Mouse (Mus musculus) liver, postnatal 0 days (tissue): ENCODE data around the gene Mier2. TPM values are rescaled to one million over a fixed set of nuclear protein-coding genes. Genes with fewer than 3 reads are reported as not detected.

Experiments
- ATAC-seq: fragments of 200-750 bp; cut with Nextera tagmentation; 2 replicates; pipeline ENCODE4 v1.8.0; 2017; ENCODE audit warnings: mild to moderate bottlenecking, moderate library complexity
- DNase-seq: peaks from one replicate; pipeline ENCODE4 v3.0.0-alpha.2; 2016
- H3K27ac ChIP-seq: fragments of 300-500 bp; sonication (generic); 2 replicates; pipeline ENCODE4 v1.5.1; 2014; ENCODE audit warnings: antibody characterized with exemption, moderate library complexity, mild to moderate bottlenecking, low read depth
- H3K27me3 ChIP-seq: fragments of 300-500 bp; sonication (generic); 2 replicates; pipeline ENCODE4 v1.6.1; 2014; ENCODE audit warnings: low read length, control low read depth, mixed read lengths; ENCODE audit not compliant: insufficient read depth
- H3K36me3 ChIP-seq: fragments of 300-500 bp; sonication (generic); replicated peaks from 2 replicates; pipeline ENCODE4 v1.6.1; 2014; ENCODE audit warnings: mild to moderate bottlenecking, control low read depth, low read length, moderate library complexity, mixed read lengths; ENCODE audit not compliant: insufficient read depth
- H3K4me1 ChIP-seq: fragments of 300-500 bp; sonication (generic); 2 replicates; pipeline ENCODE4 v1.6.1; 2014; ENCODE audit warnings: antibody characterized with exemption, mild to moderate bottlenecking, control low read depth; ENCODE audit not compliant: insufficient read depth
- H3K4me2 ChIP-seq: fragments of 300-500 bp; sonication (generic); 2 replicates; pipeline ENCODE4 v1.6.1; 2014; ENCODE audit warnings: low read depth, mild to moderate bottlenecking, low read length, moderate library complexity, mixed read lengths
- H3K4me3 ChIP-seq: fragments of 300-500 bp; sonication (generic); 2 replicates; pipeline ENCODE4 v1.5.1; 2014; ENCODE audit warnings: low read depth, low read length
- H3K9ac ChIP-seq: fragments of 300-500 bp; sonication (generic); replicated peaks from 2 replicates; pipeline ENCODE4 v1.6.1; 2014; ENCODE audit warnings: mild to moderate bottlenecking, moderate library complexity
- H3K9me3 ChIP-seq: fragments of 300-500 bp; sonication (generic); 2 replicates; pipeline ENCODE4 v1.6.1; 2016; ENCODE audit warnings: mild to moderate bottlenecking, control low read depth, low read length, mixed read lengths
- CTCF ChIP-seq: sonication (generic); IDR thresholded peaks from 2 replicates; pipeline ENCODE4 v1.5.1; 2016; ENCODE audit warnings: antibody characterized with exemption, low read depth
- EP300 ChIP-seq: IDR thresholded peaks from 2 replicates; pipeline ENCODE4 v1.6.1; 2016; ENCODE audit warnings: antibody characterized with exemption, low read depth, mild to moderate bottlenecking
- WGBS: fragments of 180-500 bp; shearing (Covaris S2); extraction: QIAGEN DNeasy Blood & Tissue Kit; methylation state at CpG from one replicate; pipeline ENCODE4 v1.1.7; 2014; ENCODE audit not compliant: insufficient replicate concordance; 5-methylcytosine and 5-hydroxymethylcytosine counted together
- microRNA-seq: library from miRNA; unstranded; fragments of <30 nt; microRNA quantifications from one replicate; pipeline ENCODE4, GENCODE M21; 2016
- polyA plus RNA-seq: library from polyadenylated mRNA; unstranded; fragments of >200 nt; fragmentation: Nextera tagmentation; extraction: Ambion mirVana; gene quantifications from 2 replicates; pipeline ENCODE4 v1.2.1, GENCODE M21; 2015

The Mier2 gene
- polyA plus RNA-seq, 1 experiment from 2014 or later, result 8.6 TPM

DNA sequence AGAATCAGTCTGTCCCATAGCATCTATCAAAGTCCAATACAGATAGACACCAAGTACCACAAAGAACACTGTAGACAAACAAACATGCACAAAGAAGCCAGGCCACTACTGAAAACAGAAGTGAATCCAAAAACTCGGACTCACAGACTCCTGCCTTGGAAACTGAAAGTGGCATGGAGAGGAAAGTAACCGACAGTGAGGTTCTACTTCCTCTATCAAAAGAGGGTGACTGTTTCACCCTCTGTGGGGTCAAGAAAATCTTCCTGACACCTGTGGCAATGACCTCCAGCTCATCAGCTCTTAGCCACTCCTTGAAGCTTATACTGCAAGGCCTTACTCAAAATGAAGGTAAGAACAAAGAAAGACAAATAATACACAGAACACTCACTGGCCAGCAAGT, 48.3 kb downstream of the Mier2 start:
- no peak for DNase-seq
- Histone ChIP-seq H3K4me1 (peaks cover 2% of the 10 kb centered on the region; the same call in 1 of the 2 replicates), H3K27me3 (no peaks in the 10 kb centered on the region), H3K4me2 (no peak overlapping the region), H3K9me3 (no peaks in the 10 kb centered on the region), H3K4me3 (no peak overlapping the region), H3K9ac (no peak overlapping the region), H3K27ac (peak overlapping the region; percentile 12; the same call in 1 of the 2 replicates), H3K36me3 (no peaks in the 10 kb centered on the region)
- TF ChIP-seq CTCF, result no peak
- no peak for TF ChIP-seq EP300
- 48% methylated on average over 2 of the region's 2 CpGs for WGBS
- no peak for ATAC-seq

DNA sequence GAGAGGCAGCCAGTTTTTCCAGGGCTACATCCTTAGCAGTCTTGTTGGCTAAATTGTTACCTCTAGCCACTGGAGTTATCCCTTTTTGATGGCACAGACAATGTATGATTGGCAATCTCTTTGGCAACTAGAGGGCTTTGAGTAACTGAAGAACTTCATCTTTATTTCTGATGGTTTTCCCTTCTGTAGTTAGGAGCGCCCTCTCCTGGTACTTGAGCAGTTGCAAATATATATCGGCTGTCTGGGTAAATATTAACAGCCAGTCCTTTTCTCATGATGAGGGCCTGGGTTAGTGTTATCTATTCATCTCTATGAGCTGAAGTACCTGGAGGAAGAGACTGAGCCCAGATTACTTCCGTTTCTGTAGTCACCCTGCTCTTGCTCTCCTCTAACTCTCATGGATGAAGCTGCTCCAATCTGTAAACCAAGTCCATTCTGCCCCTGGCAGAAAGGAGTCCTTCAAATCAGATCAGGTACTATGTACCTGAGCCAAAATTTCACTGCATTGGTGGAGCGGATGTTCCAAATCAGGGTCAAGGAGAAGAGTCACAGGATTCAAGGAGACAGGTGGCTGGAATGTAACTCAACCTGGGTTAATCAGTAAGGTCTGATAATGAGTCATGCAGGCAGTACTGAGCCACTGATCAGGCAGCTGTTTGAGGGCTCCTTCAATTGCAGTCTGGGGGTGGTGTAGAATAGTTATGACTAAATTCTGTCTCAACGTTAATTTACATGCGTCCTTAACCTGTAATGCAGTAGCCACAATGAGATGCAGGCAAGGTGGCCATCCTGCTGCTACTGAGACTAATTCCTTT, 52.0 kb downstream of the Mier2 start:
- no peak overlapping the region for H3K27ac ChIP-seq
- H3K4me3 ChIP-seq, result no peak overlapping the region
- DNase-seq, result no peak
- no peak overlapping the region for H3K4me2 ChIP-seq
- TF ChIP-seq EP300 (no peak), CTCF (peak; percentile 56)
- H3K9me3 ChIP-seq, result no peaks in the 10 kb centered on the region
- ATAC-seq, result no peak
- 46% methylated on average over 6 of the region's 6 CpGs for WGBS
- H3K27me3 ChIP-seq, result no peaks in the 10 kb centered on the region
- no peaks in the 10 kb centered on the region for H3K36me3 ChIP-seq
- no peak overlapping the region for H3K9ac ChIP-seq
- H3K4me1 ChIP-seq, result peaks cover 2% of the 10 kb centered on the region; the same call in 1 of the 2 replicates

DNA sequence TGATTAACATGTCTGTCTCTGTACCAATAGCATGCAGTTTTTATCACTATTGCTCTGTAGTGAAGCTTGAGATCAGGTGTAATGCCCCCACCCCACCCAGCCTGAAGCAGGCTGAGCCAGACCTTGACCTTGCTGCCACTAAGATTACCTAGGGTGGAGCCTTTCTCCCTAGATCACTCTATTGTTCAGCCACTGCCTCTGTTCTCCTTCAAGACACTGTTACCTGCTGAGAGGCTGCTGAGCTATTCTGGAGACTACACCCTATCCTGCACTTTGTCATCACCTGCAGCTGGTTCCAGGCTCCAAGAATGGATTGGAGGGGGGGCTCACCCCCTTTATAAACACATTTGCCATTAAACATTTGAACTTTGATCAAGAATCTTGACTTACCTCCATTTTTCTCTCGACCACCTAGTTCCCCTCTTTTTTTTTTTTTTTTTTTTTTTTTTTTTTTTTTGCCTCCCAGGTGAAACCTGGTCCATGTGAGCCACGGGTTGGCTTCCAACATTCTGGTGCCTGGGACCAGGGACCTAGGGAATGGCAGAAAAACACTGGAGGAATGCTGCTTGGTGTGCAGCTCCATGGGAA, 58.2 kb downstream of the Mier2 start:
- DNase-seq, result no peak
- H3K4me2 ChIP-seq, result no peak overlapping the region
- 37% methylated on average over 2 of the region's 2 CpGs for WGBS
- no peaks in the 10 kb centered on the region for H3K27me3 ChIP-seq
- H3K9me3 ChIP-seq, result no peaks in the 10 kb centered on the region
- no peak overlapping the region for H3K27ac ChIP-seq
- H3K4me3 ChIP-seq, result no peak overlapping the region
- H3K4me1 ChIP-seq, result no peaks in the 10 kb centered on the region
- no peaks in the 10 kb centered on the region for H3K36me3 ChIP-seq
- no peak for ATAC-seq
- TF ChIP-seq EP300, result no peak
- TF ChIP-seq CTCF, result no peak
- no peak overlapping the region for H3K9ac ChIP-seq

DNA sequence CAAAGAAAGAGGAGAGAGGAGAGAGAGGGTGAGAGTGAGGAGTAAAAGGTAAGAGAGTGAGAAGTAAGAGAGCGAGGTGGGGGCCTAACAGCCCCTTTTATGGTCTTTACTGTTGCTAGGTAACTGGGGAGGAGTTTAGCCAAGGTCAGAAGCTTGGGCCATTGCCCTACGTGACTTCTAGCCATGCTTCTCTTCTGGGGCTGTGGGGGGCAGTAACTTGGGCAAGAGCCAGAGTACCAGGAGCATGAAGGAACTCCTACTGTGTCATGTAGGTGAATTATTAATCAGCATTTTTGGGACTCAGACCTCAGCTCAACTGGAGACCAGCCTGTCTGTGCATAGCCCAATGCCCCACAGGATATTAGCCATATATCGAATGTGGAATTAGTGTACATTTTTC, 59.1 kb downstream of the Mier2 start:
- no peak for TF ChIP-seq EP300
- TF ChIP-seq CTCF, result no peak
- Histone ChIP-seq H3K4me2 (no peak overlapping the region), H3K9ac (no peak overlapping the region), H3K4me1 (no peaks in the 10 kb centered on the region), H3K9me3 (no peaks in the 10 kb centered on the region), H3K27me3 (no peaks in the 10 kb centered on the region), H3K36me3 (no peaks in the 10 kb centered on the region), H3K4me3 (no peak overlapping the region), H3K27ac (no peak overlapping the region)
- DNase-seq (no peak), ATAC-seq (no peak)
- WGBS, result 46% methylated on average over 3 of the region's 3 CpGs

Small RNA genes lying within 50 kb of the gene (microRNA-seq; reads per million reads assigned to microRNA genes)
- gene Mir6909, result 1.2 reads per million

Other genes starting within 250 kb of the Mier2 start
- gene Vmn2r82, start 198.7 kb downstream of the Mier2 start, polyA plus RNA-seq, result not detected in 2 replicates
- not detected in 2 replicates for gene Vmn2r83, start 86.5 kb downstream of the Mier2 start, polyA plus RNA-seq
- gene Plpp2, start 21.4 kb downstream of the Mier2 start, polyA plus RNA-seq, result 32.7 and 38.8 TPM in 2 replicates
- not detected in 2 replicates for gene Theg, start 32.1 kb upstream of the Mier2 start, polyA plus RNA-seq
- not detected in 2 replicates for gene C2cd4c, start 58.8 kb upstream of the Mier2 start, polyA plus RNA-seq
- gene Shc2, start 82.7 kb upstream of the Mier2 start, polyA plus RNA-seq, result 0.05 and 0.07 TPM in 2 replicates
- not detected in 2 replicates for gene Odf3l2, start 90.5 kb upstream of the Mier2 start, polyA plus RNA-seq
- gene Madcam1, start 109.4 kb upstream of the Mier2 start, polyA plus RNA-seq, result 0.12 and 0.19 TPM in 2 replicates
- 24.9 and 25.8 TPM in 2 replicates for gene Tpgs1, start 114.2 kb upstream of the Mier2 start, polyA plus RNA-seq
- 77.6 and 80.1 TPM in 2 replicates for gene Cdc34, start 127.0 kb upstream of the Mier2 start, polyA plus RNA-seq
- 0.09 and 0.13 TPM in 2 replicates for gene Gzmm, start 133.8 kb upstream of the Mier2 start, polyA plus RNA-seq
- 979 and 1,075 TPM in 2 replicates for gene Bsg, start 149.3 kb upstream of the Mier2 start, polyA plus RNA-seq
- gene Hcn2, start 161.4 kb upstream of the Mier2 start, polyA plus RNA-seq, result 0.04 and 0.06 TPM in 2 replicates
- 9.9 and 12.6 TPM in 2 replicates for gene Polrmt, start 191.4 kb upstream of the Mier2 start, polyA plus RNA-seq
- not detected in 2 replicates for gene Fgf22, start 199.9 kb upstream of the Mier2 start, polyA plus RNA-seq
- 28.2 and 34.1 TPM in 2 replicates for gene Rnf126, start 211.8 kb upstream of the Mier2 start, polyA plus RNA-seq
- gene Fstl3, start 222.1 kb upstream of the Mier2 start, polyA plus RNA-seq, result 0.36 and 0.63 TPM in 2 replicates
- 5.0 and 7.2 TPM in 2 replicates for gene Prss57, start 235.8 kb upstream of the Mier2 start, polyA plus RNA-seq
- gene Palm, start 238.4 kb upstream of the Mier2 start, polyA plus RNA-seq, result 7.9 and 9.2 TPM in 2 replicates